Mouse (Mus musculus) forebrain, embryonic 16.5 days (tissue): Measurements from ENCODE around the gene Wdfy3. TPM values are rescaled to one million over a fixed set of nuclear protein-coding genes. Genes with fewer than 3 reads are reported as not detected.
"Not testable (repeated sequence)": the region's sequence is repeated elsewhere in the genome, so short reads cannot be mapped to it uniquely, and the experiment has no call there.

ENCODE experiments used
- ATAC-seq: fragments of 200-750 bp; cut with Nextera tagmentation; 2 replicates; pipeline ENCODE4 v1.8.0; 2017; ENCODE audit warnings: mild to moderate bottlenecking, moderate library complexity
- H3K27ac ChIP-seq: fragments of 300-500 bp; sonication (generic); 2 replicates; pipeline ENCODE4 v1.5.1; 2014; ENCODE audit warnings: low read length, control low read depth
- H3K27me3 ChIP-seq: fragments of 300-500 bp; sonication (generic); replicated peaks from 2 replicates; pipeline ENCODE4 v1.6.1; 2014; ENCODE audit warnings: low read length; ENCODE audit not compliant: control insufficient read depth, insufficient read depth
- H3K36me3 ChIP-seq: fragments of 300-500 bp; sonication (generic); 2 replicates; pipeline ENCODE4 v1.6.1; 2014; ENCODE audit not compliant: control insufficient read depth, insufficient read depth
- H3K4me1 ChIP-seq: fragments of 300-500 bp; sonication (generic); replicated peaks from 2 replicates; pipeline ENCODE4 v1.6.1; 2014; ENCODE audit warnings: low read length; ENCODE audit not compliant: control insufficient read depth, insufficient read depth
- H3K4me2 ChIP-seq: fragments of 300-500 bp; sonication (generic); 2 replicates; pipeline ENCODE4 v1.6.1; 2014; ENCODE audit warnings: mild to moderate bottlenecking, low read length, control low read depth
- H3K4me3 ChIP-seq: fragments of 300-500 bp; sonication (generic); replicated peaks from 2 replicates; pipeline ENCODE4 v1.5.1; 2014; ENCODE audit warnings: mild to moderate bottlenecking, low read length, control low read depth
- H3K9ac ChIP-seq: fragments of 300-500 bp; sonication (generic); replicated peaks from 2 replicates; pipeline ENCODE4 v1.6.1; 2014; ENCODE audit warnings: low read depth, low read length, control low read depth
- H3K9me3 ChIP-seq: fragments of 300-500 bp; sonication (generic); 2 replicates; pipeline ENCODE4 v1.6.1; 2016; ENCODE audit warnings: low read length; ENCODE audit not compliant: control insufficient read depth
- WGBS: fragments of 180-500 bp; shearing (Covaris S2); extraction: QIAGEN DNeasy Blood & Tissue Kit; methylation state at CpG from one replicate; pipeline ENCODE4 v1.1.7; 2014; 5-methylcytosine and 5-hydroxymethylcytosine counted together
- polyA plus RNA-seq: library from polyadenylated mRNA; unstranded; fragments of >200 nt; fragmentation: Nextera tagmentation; extraction: Ambion mirVana; gene quantifications from 2 replicates; pipeline ENCODE4 v1.2.1, GENCODE M21; 2015

Wdfy3 gene
- 28.0 TPM in 2 replicates for polyA plus RNA-seq

GRCm38 (mm10) chr5:102069767-102070413 lies at the start of gene Wdfy3:
Wdfy3 (minus strand) TSS chr5:102069921.
- ATAC-seq: peak; percentile 91
- peak within 1 kb of the TSS; percentile 97 for H3K27ac ChIP-seq
- no peaks in the 10 kb centered on the region for H3K36me3 ChIP-seq
- H3K9me3 ChIP-seq: no peaks in the 10 kb centered on the region
- H3K27me3 ChIP-seq: no peaks in the 10 kb centered on the region
- peak within 1 kb of the TSS; percentile 99 for H3K9ac ChIP-seq
- peaks cover 28% of the 10 kb centered on the region for H3K4me1 ChIP-seq
- H3K4me3 ChIP-seq: peak within 1 kb of the TSS; percentile 92
- peak within 1 kb of the TSS; percentile 74 for H3K4me2 ChIP-seq
- under 1% methylated on average over 55 of the region's 62 CpGs for WGBS

GRCm38 (mm10) chr5:102113009-102113408 lies 43.3 kb upstream of the Wdfy3 start:
- Histone ChIP-seq H3K9ac (no peak overlapping the region), H3K4me1 (0 out of 2 replicates have a peak, but pooled peaks cover 3% of the 10 kb centered on the region), H3K27ac (no peak overlapping the region), H3K4me3 (no peak overlapping the region), H3K9me3 (no peaks in the 10 kb centered on the region), H3K4me2 (no peak overlapping the region), H3K27me3 (no peaks in the 10 kb centered on the region), H3K36me3 (no peaks in the 10 kb centered on the region)
- ATAC-seq: peak; percentile 51; the same call in 1 of the 2 replicates
- WGBS: 60% methylated on average over 14 of the region's 14 CpGs

GRCm38 (mm10) chr5:102112034-102112433 lies 42.3 kb upstream of the Wdfy3 start:
- no peak overlapping the region for H3K4me3 ChIP-seq
- H3K4me1 ChIP-seq: 0 out of 2 replicates have a peak, but pooled peaks cover 3% of the 10 kb centered on the region
- H3K4me2 ChIP-seq: no peak overlapping the region
- no peaks in the 10 kb centered on the region for H3K9me3 ChIP-seq
- H3K27ac ChIP-seq: no peak overlapping the region
- H3K36me3 ChIP-seq: no peaks in the 10 kb centered on the region
- no peaks in the 10 kb centered on the region for H3K27me3 ChIP-seq
- H3K9ac ChIP-seq: no peak overlapping the region
- ATAC-seq: no peak
- 74% methylated on average over 7 of the region's 7 CpGs for WGBS

GRCm38 (mm10) chr5:102110031-102110430 lies 40.3 kb upstream of the Wdfy3 start:
- no peak overlapping the region for H3K4me3 ChIP-seq
- H3K4me1 ChIP-seq: 0 out of 2 replicates have a peak, but pooled peaks cover 3% of the 10 kb centered on the region
- no peaks in the 10 kb centered on the region for H3K27me3 ChIP-seq
- H3K9ac ChIP-seq: no peak overlapping the region
- no peaks in the 10 kb centered on the region for H3K9me3 ChIP-seq
- H3K4me2 ChIP-seq: no peak overlapping the region
- no peaks in the 10 kb centered on the region for H3K36me3 ChIP-seq
- ATAC-seq: peak; percentile 61; the same call in 1 of the 2 replicates
- WGBS: 61% methylated on average over 7 of the region's 7 CpGs
- H3K27ac ChIP-seq: no peak overlapping the region

GRCm38 (mm10) chr5:102105919-102106318 lies 36.2 kb upstream of the Wdfy3 start:
- Histone ChIP-seq H3K4me2 (no peak overlapping the region), H3K4me3 (no peak overlapping the region), H3K27ac (no peak overlapping the region), H3K9me3 (no peaks in the 10 kb centered on the region), H3K27me3 (no peaks in the 10 kb centered on the region), H3K9ac (no peak overlapping the region), H3K4me1 (0 out of 2 replicates have a peak, but pooled peaks cover 3% of the 10 kb centered on the region), H3K36me3 (no peaks in the 10 kb centered on the region)
- 46% methylated on average over 3 of the region's 3 CpGs for WGBS
- no peak for ATAC-seq

GRCm38 (mm10) chr5:102101815-102102214 lies 32.1 kb upstream of the Wdfy3 start:
- not testable (repeated sequence) for H3K4me1 ChIP-seq, H3K4me2 ChIP-seq, ATAC-seq, H3K36me3 ChIP-seq, H3K27ac ChIP-seq, H3K4me3 ChIP-seq, H3K27me3 ChIP-seq, H3K9ac ChIP-seq, H3K9me3 ChIP-seq
- 78% methylated on average over 1 of the region's 1 CpGs for WGBS

GRCm38 (mm10) chr5:102100246-102101241 lies 30.8 kb upstream of the Wdfy3 start:
- Histone ChIP-seq H3K4me2 (no peak overlapping the region), H3K27me3 (no peaks in the 10 kb centered on the region), H3K9ac (no peak overlapping the region), H3K4me3 (no peak overlapping the region), H3K9me3 (no peaks in the 10 kb centered on the region), H3K36me3 (no peaks in the 10 kb centered on the region), H3K27ac (no peak overlapping the region), H3K4me1 (no peaks in the 10 kb centered on the region)
- peak; percentile 55 for ATAC-seq
- 61% methylated on average over 21 of the region's 21 CpGs for WGBS

GRCm38 (mm10) chr5:102095576-102095975 lies 25.9 kb upstream of the Wdfy3 start:
- no peak overlapping the region for H3K27ac ChIP-seq
- no peaks in the 10 kb centered on the region for H3K36me3 ChIP-seq
- no peak overlapping the region for H3K4me3 ChIP-seq
- H3K9me3 ChIP-seq: no peaks in the 10 kb centered on the region
- 85% methylated on average over 4 of the region's 4 CpGs for WGBS
- no peak for ATAC-seq
- H3K4me2 ChIP-seq: no peak overlapping the region
- H3K9ac ChIP-seq: no peak overlapping the region
- no peaks in the 10 kb centered on the region for H3K27me3 ChIP-seq
- no peaks in the 10 kb centered on the region for H3K4me1 ChIP-seq

GRCm38 (mm10) chr5:102090686-102091085 lies 21.0 kb upstream of the Wdfy3 start:
- no peaks in the 10 kb centered on the region for H3K36me3 ChIP-seq
- no peaks in the 10 kb centered on the region for H3K4me1 ChIP-seq
- H3K27me3 ChIP-seq: no peaks in the 10 kb centered on the region
- no peak for ATAC-seq
- H3K9ac ChIP-seq: no peak overlapping the region
- H3K27ac ChIP-seq: no peak overlapping the region
- H3K9me3 ChIP-seq: no peaks in the 10 kb centered on the region
- WGBS: 85% methylated on average over 3 of the region's 3 CpGs
- no peak overlapping the region for H3K4me2 ChIP-seq
- H3K4me3 ChIP-seq: no peak overlapping the region
